ENCODE assay signal across 11 mouse cellular contexts in the genomic region with DNA sequence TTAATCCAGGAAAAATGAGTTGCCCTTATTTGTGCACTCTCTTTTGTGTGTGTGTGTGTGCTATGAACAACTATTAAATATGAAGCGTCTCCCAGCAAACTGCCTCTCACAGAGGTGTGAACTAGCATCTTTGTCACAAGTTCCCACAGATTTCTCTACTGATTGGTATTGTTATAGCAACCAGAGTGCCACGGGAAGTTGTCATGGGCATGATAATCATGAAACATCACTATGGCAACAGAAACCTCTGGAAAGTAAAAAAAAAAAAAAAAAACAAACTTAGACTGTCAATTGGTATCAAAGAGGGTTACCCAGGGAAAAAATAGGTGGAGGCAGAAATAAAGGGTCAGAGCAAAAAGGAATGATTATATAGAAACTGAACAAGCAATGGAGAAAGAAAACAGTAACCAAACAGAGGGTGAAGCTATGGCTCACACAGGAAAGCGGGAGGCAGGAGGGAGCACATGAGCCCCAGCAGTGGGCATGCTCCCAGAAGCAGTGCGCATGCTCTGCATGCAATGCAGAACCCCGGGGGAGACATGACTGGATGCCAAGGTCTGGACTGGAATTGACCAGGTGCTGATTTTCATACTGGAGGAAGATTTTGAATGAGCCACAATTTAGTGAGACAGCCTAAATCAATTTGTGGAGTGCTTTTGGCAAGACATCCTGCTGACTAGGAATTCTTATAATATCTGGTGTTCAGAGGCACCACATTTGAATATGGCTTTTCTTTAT. TPM values are rescaled to one million over a fixed set of nuclear protein-coding genes. Genes with fewer than 3 reads are reported as not detected.
A peak's percentile ranks its signal among the peaks of the same experiment; 100 is the strongest.
DNase-seq lines count a peak whose midpoint lies in the region; ATAC-seq and TF ChIP-seq lines count a peak whose summit lies in the region.
"Had no signal": no experiment of that assay in that cellular context is flagged by ENCODE, and none has a peak within 500 bp of the region (broad histone marks: within the 10 kb centered on the region; RNA-seq: fewer than 3 reads in every experiment).

No protein-coding gene starts in this region.

- ATAC-seq in cerebellum, adult (ENCODE audit: insufficient number of reproducible peaks, low FRiP score, low TSS enrichment): peak; percentile 88
- ATAC-seq in forebrain, postnatal 0 days: peak; percentile 84
- ATAC-seq in midbrain, embryonic 13.5 days: peak; percentile 86
- ATAC-seq: inflammation-experienced regulatory T-cells, adult 6 months had no signal

- H3K9ac ChIP-seq in forebrain, postnatal 0 days: no peak overlapping the region
- H3K9ac ChIP-seq in midbrain, embryonic 13.5 days (replicated peaks): no peak overlapping the region

- TF ChIP-seq CTCF in forebrain, postnatal 0 days (IDR thresholded peaks at IDR 0.05; ENCODE audit: low read depth): no peak

- no peaks in the 10 kb centered on the region for H3K4me1 ChIP-seq in forebrain, postnatal 0 days (ENCODE audit: insufficient read depth)
- H3K4me1 ChIP-seq in midbrain, embryonic 13.5 days (replicated peaks): peaks cover 14% of the 10 kb centered on the region

- peak overlapping the region; percentile 31; the same call in 1 of the 2 replicates for H3K27ac ChIP-seq in forebrain, postnatal 0 days (ENCODE audit: low read depth, low read length)
- H3K27ac ChIP-seq in midbrain, embryonic 13.5 days: peak overlapping the region; percentile 59

- intact Hi-C loops in gastrocnemius, postnatal 36 days (cut with DNase I): loop anchor here (5.0 kb wide), 2 partner anchors 73 to 393 kb away; a partner anchor contains a TSS

- DNase-seq in NIH3T3 (ENCODE audit: low read depth): peak; percentile 6
- peak; percentile 75 for DNase-seq in forebrain, postnatal 0 days
- DNase-seq in lung, postnatal 14 days: no peak
- DNase-seq in gastrocnemius, postnatal 36 days: no peak
- no peak for DNase-seq in ovary, adult 18-20 months (ENCODE audit: low spot score)
- DNase-seq in gastrocnemius, adult 8-10 months (ENCODE audit: low spot score in 2 of 2): no peak
- DNase-seq: gastrocnemius, postnatal 25 days; lung, postnatal 4 days had no signal

- no peaks in the 10 kb centered on the region for H3K9me3 ChIP-seq in forebrain, postnatal 0 days (ENCODE audit: low read length)
- H3K9me3 ChIP-seq in midbrain, embryonic 13.5 days: no peaks in the 10 kb centered on the region

- H3K36me3 ChIP-seq in forebrain, postnatal 0 days (ENCODE audit: insufficient read depth): no peaks in the 10 kb centered on the region
- H3K36me3 ChIP-seq in midbrain, embryonic 13.5 days: no peaks in the 10 kb centered on the region

- H3K4me3 ChIP-seq in forebrain, postnatal 0 days (ENCODE audit: low read depth, low read length): no peak overlapping the region
- no peak overlapping the region for H3K4me3 ChIP-seq in midbrain, embryonic 13.5 days (replicated peaks)

- WGBS in forebrain, postnatal 0 days: 20% methylated on average over 5 of the region's 5 CpGs
- WGBS in midbrain, embryonic 13.5 days: 18% methylated on average over 5 of the region's 5 CpGs

- no peaks in the 10 kb centered on the region for H3K27me3 ChIP-seq in forebrain, postnatal 0 days (ENCODE audit: insufficient read depth, low read length)
- H3K27me3 ChIP-seq in midbrain, embryonic 13.5 days: no peaks in the 10 kb centered on the region

- peak overlapping the region; percentile 13; the same call in 1 of the 2 replicates for H3K4me2 ChIP-seq in forebrain, postnatal 0 days (ENCODE audit: low read depth)
- H3K4me2 ChIP-seq in midbrain, embryonic 13.5 days (replicated peaks): no peak overlapping the region; the same call in 1 of the 2 replicates

RNA-seq across cellular contexts. Expression of a gene that starts 58.9 kb away (rescaled TPM):
- total RNA-seq in forebrain, postnatal 0 days (2014; rRNA removed): 5.3 and 6.7 TPM in 2 replicates
- polyA plus RNA-seq in forebrain, postnatal 0 days (2015; fragmentation: Nextera tagmentation; extraction: Ambion mirVana): 3.3 and 4.8 TPM in 2 replicates
- polyA plus RNA-seq in midbrain, embryonic 13.5 days (2015; fragmentation: Nextera tagmentation; extraction: Ambion mirVana): 5.6 and 6.1 TPM in 2 replicates
- 1 to 10 TPM; 2.7 to 2.9 TPM for total RNA-seq in gastrocnemius, postnatal 36 days (2021)
- 1 to 10 TPM in 3 of 4 experiments, under 1 TPM in 1; 0.99 to 1.8 (median 1.5) TPM for total RNA-seq in gastrocnemius, adult 8-10 months (2022)

Comparison
In these comparisons a context has a peak if more than half of its experiments do, and no peak if none do; other contexts are left out.
1. DNase-seq: peak in NIH3T3 (single experiment) and forebrain, postnatal 0 days (single experiment); none in lung, postnatal 14 days (single experiment), gastrocnemius, postnatal 36 days (0 of 2), ovary, adult 18-20 months (single experiment) and gastrocnemius, adult 8-10 months (0 of 2).
2. Peak in every context shown above with its lines, with median percentiles within 50 percentile points of each other: ATAC-seq.